Mouse (Mus musculus): ENCODE results near the gene Plekhm2.

Plekhm2 gene

GRCm38 (mm10) chr4:141576877-141577276, 87.8 kb downstream of the Plekhm2 start:
- in situ Hi-C loops (cut with MboI, MseI): loop anchor here (5.0 to 10.0 kb wide), 2 partner anchors 105 to 182 kb away; partner anchors contain the start of gene Clcnka (in 1 of the 2)

GRCm38 (mm10) chr4:141576404-141576803, 88.3 kb downstream of the Plekhm2 start:
- in situ Hi-C loops (cut with MboI, MseI): loop anchor here (5.0 to 10.0 kb wide), 2 partner anchors 104 to 182 kb away; partner anchors contain the start of gene Clcnka (in 1 of the 2)

Data from T-helper 17 cell (primary cell).